Mouse (Mus musculus) heart, embryonic 10.5 days (tissue): ENCODE results near the gene Nicn1. TPM values are rescaled to one million over a fixed set of nuclear protein-coding genes. Genes with fewer than 3 reads are reported as not detected.

Source experiments
- DNase-seq: peaks from one replicate; pipeline ENCODE4 v3.0.0-alpha.2; 2017; ENCODE audit warnings: low spot score
- H3K27ac ChIP-seq: fragments of 300-500 bp; sonication (generic); 2 replicates; pipeline ENCODE4 v1.5.1; 2016; ENCODE audit warnings: mild to moderate bottlenecking
- H3K27me3 ChIP-seq: fragments of 300-500 bp; sonication (generic); 2 replicates; pipeline ENCODE4 v1.6.1; 2016; ENCODE audit warnings: mild to moderate bottlenecking; ENCODE audit not compliant: poor library complexity, insufficient read depth, severe bottlenecking
- H3K36me3 ChIP-seq: fragments of 300-500 bp; sonication (generic); 2 replicates; pipeline ENCODE4 v1.6.1; 2016; ENCODE audit warnings: mild to moderate bottlenecking, moderate library complexity
- H3K4me1 ChIP-seq: fragments of 300-500 bp; sonication (generic); 2 replicates; pipeline ENCODE4 v1.6.1; 2016; ENCODE audit warnings: mild to moderate bottlenecking
- H3K4me3 ChIP-seq: fragments of 300-500 bp; sonication (generic); 2 replicates; pipeline ENCODE4 v1.5.1; 2016; ENCODE audit warnings: mild to moderate bottlenecking, moderate library complexity
- H3K9me3 ChIP-seq: fragments of 300-500 bp; sonication (generic); 2 replicates; pipeline ENCODE4 v1.6.1; 2016; ENCODE audit warnings: mild to moderate bottlenecking, moderate library complexity
- WGBS: fragments of 180-500 bp; shearing (Covaris S2); methylation state at CpG from one replicate; pipeline ENCODE4 v1.1.7; 2016; 5-methylcytosine and 5-hydroxymethylcytosine counted together
- polyA plus RNA-seq: library from polyadenylated mRNA; unstranded; fragments of >200 nt; fragmentation: Nextera tagmentation; extraction: Ambion mirVana; gene quantifications from 2 replicates; pipeline ENCODE4 v1.2.1, GENCODE M21; 2016

Nicn1 gene
- 21.4 and 24.2 TPM in 2 replicates for polyA plus RNA-seq

- Histone ChIP-seq H3K27ac (peak within 1 kb of the TSS; percentile 86), H3K4me3 (peak within 1 kb of the TSS; percentile 72), H3K9me3 (no peaks in the 10 kb centered on the region), H3K4me1 (peaks cover 5% of the 10 kb centered on the region), H3K36me3 (peaks cover 15% of the 10 kb centered on the region; the same call in 1 of the 2 replicates), H3K27me3 (no peaks in the 10 kb centered on the region)
- under 1% methylated on average over 32 of the region's 32 CpGs for WGBS
- DNase-seq, result peak; percentile 98
Measured at GRCm38 (mm10) chr9:108290016-108290750, at the start of gene Nicn1. Gene Nicn1, plus strand, starts transcription at chr9:108290429.

- Histone ChIP-seq H3K4me1 (peaks cover 16% of the 10 kb centered on the region; the same call in 1 of the 2 replicates), H3K27me3 (no peaks in the 10 kb centered on the region), H3K4me3 (no peak overlapping the region), H3K9me3 (no peaks in the 10 kb centered on the region), H3K36me3 (peaks cover 55% of the 10 kb centered on the region), H3K27ac (no peak overlapping the region)
- no peak for DNase-seq
- WGBS, result 95% methylated on average over 3 of the region's 3 CpGs
Measured at GRCm38 (mm10) chr9:108244540-108244939, 45.7 kb upstream of the Nicn1 start.

- no peak for DNase-seq
- Histone ChIP-seq H3K4me1 (peaks cover 12% of the 10 kb centered on the region; the same call in 1 of the 2 replicates), H3K27me3 (no peaks in the 10 kb centered on the region), H3K9me3 (no peaks in the 10 kb centered on the region), H3K36me3 (peaks cover 56% of the 10 kb centered on the region), H3K27ac (no peak overlapping the region), H3K4me3 (no peak overlapping the region)
- 72% methylated on average over 3 of the region's 3 CpGs for WGBS
Measured at GRCm38 (mm10) chr9:108244984-108245383, 45.2 kb upstream of the Nicn1 start.

DNA sequence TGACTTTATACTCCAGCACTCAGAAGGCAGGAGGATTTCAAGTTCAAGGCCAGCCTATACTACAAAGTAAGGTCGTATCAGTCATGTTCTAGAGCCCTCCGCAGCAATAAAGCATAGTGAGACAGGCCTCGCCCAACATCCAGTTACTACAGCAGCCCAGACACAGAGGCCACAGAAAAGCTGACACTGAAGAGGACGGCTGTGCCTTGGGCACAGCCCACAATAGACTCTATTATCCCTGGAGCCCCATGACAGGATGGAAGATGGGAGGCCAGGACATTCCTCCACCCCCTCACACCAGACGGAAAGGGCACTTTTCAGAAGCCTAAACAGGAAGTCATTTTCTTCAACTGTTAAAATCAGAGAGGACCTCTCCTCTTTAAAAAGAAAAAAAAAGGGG, 41.3 kb upstream of the Nicn1 start:
- no peak for DNase-seq
- 58% methylated on average over 5 of the region's 5 CpGs for WGBS
- Histone ChIP-seq H3K27ac (no peak overlapping the region), H3K9me3 (no peaks in the 10 kb centered on the region), H3K36me3 (peaks cover 69% of the 10 kb centered on the region), H3K4me1 (peaks cover 8% of the 10 kb centered on the region; the same call in 1 of the 2 replicates), H3K4me3 (no peak overlapping the region), H3K27me3 (no peaks in the 10 kb centered on the region)

DNA sequence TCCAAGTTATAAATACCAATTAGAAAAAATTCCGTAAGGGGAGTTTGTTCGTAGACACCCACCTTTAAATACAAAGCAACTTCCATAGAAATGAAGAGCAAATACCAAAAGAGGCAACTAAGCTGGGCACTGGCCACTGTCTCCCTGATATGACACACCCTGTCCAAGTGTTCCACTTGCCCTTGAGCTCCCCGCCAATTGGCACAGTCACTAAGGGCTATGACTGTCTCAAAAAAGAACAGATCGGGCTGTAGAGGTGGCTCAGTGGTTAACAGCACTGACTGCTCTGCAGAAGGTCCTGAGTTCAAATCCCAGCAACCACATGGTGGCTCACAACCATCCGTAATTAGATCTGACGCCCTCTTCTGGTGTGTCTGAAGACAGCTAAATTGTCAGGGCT, 38.4 kb upstream of the Nicn1 start:
- H3K4me3 ChIP-seq, result no peak overlapping the region
- H3K4me1 ChIP-seq, result peaks cover 12% of the 10 kb centered on the region; the same call in 1 of the 2 replicates
- DNase-seq, result no peak
- peaks cover 52% of the 10 kb centered on the region for H3K36me3 ChIP-seq
- no peaks in the 10 kb centered on the region for H3K9me3 ChIP-seq
- no peak overlapping the region for H3K27ac ChIP-seq
- no peaks in the 10 kb centered on the region for H3K27me3 ChIP-seq
- WGBS, result 87% methylated on average over 6 of the region's 6 CpGs

DNA sequence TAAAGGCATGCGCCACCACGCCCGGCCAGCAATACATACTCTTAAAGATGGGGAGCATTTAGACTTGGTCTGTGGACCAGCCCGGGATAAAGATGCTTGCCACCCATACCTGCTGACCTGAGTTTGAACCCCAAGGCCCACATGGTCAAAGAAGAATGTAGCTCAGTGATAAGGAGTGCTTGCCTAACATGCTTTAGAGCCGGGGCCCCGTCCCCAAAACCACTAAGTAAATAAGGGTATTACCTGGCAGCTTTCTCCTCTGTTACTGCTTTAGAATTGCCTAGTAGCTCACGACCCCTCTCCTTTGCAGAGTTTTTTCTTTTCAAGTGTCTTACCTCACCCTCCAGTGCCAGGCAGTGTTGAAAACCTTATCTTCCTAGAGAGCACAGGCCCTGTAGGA, 37.5 kb upstream of the Nicn1 start:
- Histone ChIP-seq H3K4me1 (peaks cover 17% of the 10 kb centered on the region; the same call in 1 of the 2 replicates), H3K36me3 (peaks cover 46% of the 10 kb centered on the region), H3K4me3 (no peak overlapping the region), H3K9me3 (no peaks in the 10 kb centered on the region), H3K27ac (no peak overlapping the region), H3K27me3 (no peaks in the 10 kb centered on the region)
- no peak for DNase-seq
- WGBS, result 75% methylated on average over 7 of the region's 7 CpGs

DNA sequence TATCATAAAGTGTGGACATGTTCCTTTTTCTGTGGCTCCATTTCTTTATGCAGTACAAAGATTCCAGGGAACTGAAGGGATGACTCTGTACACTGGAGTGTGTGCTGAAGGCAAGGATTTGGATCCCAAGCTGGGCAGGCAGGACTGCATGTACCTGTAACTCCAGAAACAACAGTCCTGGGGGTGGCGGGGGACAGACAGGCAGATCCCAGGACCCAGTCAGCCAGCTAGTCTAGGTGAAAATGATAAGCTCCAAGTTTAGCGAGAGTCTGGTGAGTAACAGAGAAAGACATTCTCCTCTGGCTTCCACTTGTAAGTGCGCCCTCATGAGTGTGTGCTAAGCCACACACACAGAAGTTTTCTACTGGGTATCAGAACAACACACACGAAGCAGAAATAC, 29.7 kb upstream of the Nicn1 start:
- Histone ChIP-seq H3K27me3 (no peaks in the 10 kb centered on the region), H3K36me3 (peaks cover 9% of the 10 kb centered on the region), H3K27ac (no peak overlapping the region), H3K4me3 (no peak overlapping the region), H3K4me1 (peaks cover 61% of the 10 kb centered on the region), H3K9me3 (no peaks in the 10 kb centered on the region)
- WGBS, result 48% methylated on average over 4 of the region's 4 CpGs
- no peak for DNase-seq

- Histone ChIP-seq H3K4me1 (peaks cover 66% of the 10 kb centered on the region), H3K4me3 (peak overlapping the region; percentile 99), H3K27me3 (no peaks in the 10 kb centered on the region), H3K27ac (peak overlapping the region; percentile 62; the same call in 1 of the 2 replicates), H3K9me3 (no peaks in the 10 kb centered on the region), H3K36me3 (peaks cover 5% of the 10 kb centered on the region)
- no peak for DNase-seq
- WGBS, result 46% methylated on average over 7 of the region's 7 CpGs
Measured at GRCm38 (mm10) chr9:108261865-108262264, 28.4 kb upstream of the Nicn1 start.

GRCm38 (mm10) chr9:108262494-108263049, 27.7 kb upstream of the Nicn1 start:
- peak overlapping the region; percentile 99 for H3K4me3 ChIP-seq
- H3K4me1 ChIP-seq, result peaks cover 64% of the 10 kb centered on the region
- WGBS, result 39% methylated on average over 11 of the region's 11 CpGs
- H3K9me3 ChIP-seq, result no peaks in the 10 kb centered on the region
- H3K36me3 ChIP-seq, result peaks cover 5% of the 10 kb centered on the region
- H3K27ac ChIP-seq, result peak overlapping the region; percentile 98
- DNase-seq, result no peak
- H3K27me3 ChIP-seq, result no peaks in the 10 kb centered on the region

DNA sequence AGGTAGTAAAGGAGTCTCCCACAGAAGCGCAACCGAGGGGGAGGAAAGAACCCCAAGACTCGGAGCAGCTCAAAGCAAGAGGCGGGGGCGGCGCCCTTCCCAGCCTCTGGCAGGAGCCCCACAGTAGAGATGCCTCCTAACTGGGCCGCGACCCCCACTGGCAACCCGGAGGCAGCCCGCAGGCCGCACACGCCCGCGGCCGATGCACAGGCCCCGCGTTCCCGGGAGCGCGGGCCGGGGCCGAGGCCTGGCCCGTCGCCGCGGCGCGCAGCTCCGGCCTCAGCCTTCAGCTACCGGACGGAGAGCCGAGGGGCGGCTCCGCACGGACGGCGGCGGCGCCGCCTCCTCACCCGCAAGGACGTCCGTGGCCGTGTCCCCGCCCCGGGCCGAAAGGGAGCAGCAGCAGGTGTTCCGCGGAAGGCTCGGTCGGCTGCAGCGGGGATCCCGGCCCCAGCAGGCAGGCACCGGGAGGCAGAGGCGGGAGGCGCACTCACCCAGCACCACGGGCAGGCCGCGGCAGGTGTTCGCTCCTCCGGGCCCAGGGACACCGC, 27.0 kb upstream of the Nicn1 start:
- peaks cover 68% of the 10 kb centered on the region for H3K4me1 ChIP-seq
- peak; percentile 88 for DNase-seq
- WGBS, result under 1% methylated on average over 57 of the region's 62 CpGs

GRCm38 (mm10) chr9:108263690-108264190, 26.5 kb upstream of the Nicn1 start, which contains the start of gene Dag1:
Gene Dag1, minus strand, starts transcription at chr9:108263958.
- WGBS, result under 1% methylated on average over 71 of the region's 71 CpGs

More for the DNA sequence above, 27.0 kb upstream of the Nicn1 start:
- Histone ChIP-seq H3K27me3 (no peaks in the 10 kb centered on the region), H3K27ac (peak overlapping the region; percentile 98), H3K9me3 (no peaks in the 10 kb centered on the region), H3K4me3 (peak overlapping the region; percentile 99), H3K36me3 (no peaks in the 10 kb centered on the region; the same call in 1 of the 2 replicates)

DNA sequence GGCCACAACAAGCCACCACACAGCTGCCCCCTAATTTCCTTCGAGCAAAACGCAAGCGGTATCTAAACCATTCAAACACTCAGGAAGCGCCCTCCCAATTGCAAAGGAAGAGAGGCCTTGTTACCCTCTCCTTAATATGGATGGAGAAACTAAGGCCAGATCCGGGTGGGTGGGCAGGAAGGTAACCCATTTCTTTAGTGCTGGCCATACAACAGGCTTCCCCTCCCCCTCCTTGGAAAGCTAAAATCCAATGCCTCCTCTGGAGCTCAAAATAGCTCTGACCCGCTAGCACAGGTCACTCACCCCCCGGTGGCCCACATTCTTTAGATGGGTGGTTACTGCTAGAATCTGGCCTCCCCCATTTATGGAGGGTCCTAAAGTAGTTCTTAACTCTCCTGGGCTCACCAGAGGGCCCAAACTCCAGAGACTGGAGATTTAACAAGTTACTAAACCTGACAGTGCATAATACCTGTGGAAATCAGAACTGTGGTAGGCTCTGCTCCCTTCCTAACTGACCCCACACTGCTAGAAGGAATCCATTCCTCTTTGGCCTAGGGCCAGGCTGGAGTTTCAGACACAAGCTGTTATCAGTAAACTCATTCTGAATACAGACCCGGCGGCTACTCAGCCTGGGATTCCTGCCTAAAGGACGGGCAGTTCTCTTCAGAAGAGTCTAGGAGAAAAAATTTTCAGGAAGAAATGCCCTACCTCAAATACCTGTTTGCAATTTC, 25.9 kb upstream of the Nicn1 start:
- peak; percentile 88 for DNase-seq
- no peaks in the 10 kb centered on the region for H3K27me3 ChIP-seq
- peak overlapping the region; percentile 98 for H3K27ac ChIP-seq
- H3K9me3 ChIP-seq, result no peaks in the 10 kb centered on the region
- no peaks in the 10 kb centered on the region; the same call in 1 of the 2 replicates for H3K36me3 ChIP-seq
- WGBS, result 3% methylated on average over 10 of the region's 10 CpGs
- H3K4me3 ChIP-seq, result peak overlapping the region; percentile 99
- peaks cover 67% of the 10 kb centered on the region for H3K4me1 ChIP-seq

More at GRCm38 (mm10) chr9:108263690-108264190, 26.5 kb upstream of the Nicn1 start, which contains the start of gene Dag1:
- peaks cover 71% of the 10 kb centered on the region for H3K4me1 ChIP-seq
- H3K4me3 ChIP-seq, result peak within 1 kb of the TSS; percentile 99
- no peaks in the 10 kb centered on the region; the same call in 1 of the 2 replicates for H3K36me3 ChIP-seq
- DNase-seq, result peak; percentile 99
- H3K27me3 ChIP-seq, result no peaks in the 10 kb centered on the region
- H3K9me3 ChIP-seq, result no peaks in the 10 kb centered on the region
- peak within 1 kb of the TSS; percentile 98 for H3K27ac ChIP-seq
